ENCODE assay signal across 8 mouse cellular contexts in genomic region chr16:20668013-20668412, GRCm38 (mm10). TPM values are rescaled to one million over a fixed set of nuclear protein-coding genes. Genes with fewer than 3 reads are reported as not detected.
DNase-seq lines count a peak whose midpoint lies in the region; ATAC-seq and TF ChIP-seq lines count a peak whose summit lies in the region.
"Not testable (repeated sequence)": the region's sequence is repeated elsewhere in the genome, so short reads cannot be mapped to it uniquely, and the experiment has no call there.

TSS of gene Eif4g1 (plus strand) at chr16:20668313.

- 89% methylated on average over 6 of the region's 6 CpGs for WGBS in forebrain, embryonic 10.5 days
- WGBS in heart, adult 2 months = 96% methylated on average over 4 of the region's 6 CpGs
- 98% methylated on average over 4 of the region's 6 CpGs for WGBS in hindbrain, embryonic 14.5 days
- WGBS in liver, embryonic 14.5 days (ENCODE audit: insufficient replicate concordance) = 75% methylated on average over 4 of the region's 6 CpGs
- WGBS in midbrain, embryonic 16.5 days = 96% methylated on average over 5 of the region's 6 CpGs

- not testable (repeated sequence) for H3K4me1 ChIP-seq in forebrain, embryonic 10.5 days; heart, adult 2 months (ENCODE audit: control insufficient read depth, insufficient read depth, low read length); hindbrain, embryonic 14.5 days (replicated peaks; ENCODE audit: control insufficient read depth, insufficient read depth, low read length); liver, embryonic 14.5 days (replicated peaks; ENCODE audit: control insufficient read depth in 2 of 2, insufficient read depth in 2 of 2, low read length in 1 of 2); midbrain, embryonic 16.5 days (ENCODE audit: control insufficient read depth, insufficient read depth, low read length)

- not testable (repeated sequence) for H3K4me3 ChIP-seq in forebrain, embryonic 10.5 days; heart, adult 2 months; hindbrain, embryonic 14.5 days (replicated peaks; ENCODE audit: low read length); liver, embryonic 14.5 days (ENCODE audit: insufficient read depth in 1 of 2, low read depth in 2 of 2, low read length in 2 of 2); midbrain, embryonic 16.5 days (ENCODE audit: low read depth, low read length)

- intact Hi-C loops in heart, adult 2 months (cut with DNase I) = not testable (repeated sequence)

- DNase-seq in adrenal gland, postnatal 25 days; forebrain, embryonic 10.5 days (ENCODE audit: extremely low spot score, low spot score); heart, adult 2 months; hindbrain, embryonic 14.5 days (ENCODE audit: low spot score); layer of hippocampus, postnatal 25 days (ENCODE audit: extremely low spot score in 1 of 2, low spot score in 1 of 2); liver, embryonic 14.5 days (ENCODE audit: low read depth in 3 of 3, low spot score in 3 of 3); urinary bladder, adult 2 months (ENCODE audit: low spot score): not testable (repeated sequence)

- ATAC-seq in hindbrain, embryonic 14.5 days (ENCODE audit: low FRiP score); liver, embryonic 14.5 days (ENCODE audit: insufficient read depth); midbrain, embryonic 16.5 days: not testable (repeated sequence)

- H3K79me2 ChIP-seq in heart, adult 2 months (replicated peaks; ENCODE audit: control insufficient read depth, insufficient read depth, low read length) = not testable (repeated sequence)

- H3K9ac ChIP-seq in heart, adult 2 months (ENCODE audit: low read depth, low read length); hindbrain, embryonic 14.5 days; liver, embryonic 14.5 days (replicated peaks); midbrain, embryonic 16.5 days (ENCODE audit: low read depth, low read length): not testable (repeated sequence)

- peaks cover 29% of the 10 kb centered on the region for H3K36me3 ChIP-seq in forebrain, embryonic 10.5 days (replicated peaks)
- not testable (repeated sequence) for H3K36me3 ChIP-seq in heart, adult 2 months (ENCODE audit: control insufficient read depth, insufficient read depth, low read length); liver, embryonic 14.5 days (replicated peaks; ENCODE audit: control insufficient read depth, insufficient read depth, low read depth); midbrain, embryonic 16.5 days (ENCODE audit: control insufficient read depth, insufficient read depth, low read length)
- peaks cover 27% of the 10 kb centered on the region for H3K36me3 ChIP-seq in hindbrain, embryonic 14.5 days (replicated peaks; ENCODE audit: control insufficient read depth, insufficient read depth)

- not testable (repeated sequence) for TF ChIP-seq EP300 in heart, adult 2 months (IDR thresholded peaks at IDR 0.05; ENCODE audit: insufficient read depth, low read depth, low read length); liver, embryonic 14.5 days (IDR thresholded peaks at IDR 0.05; ENCODE audit: low read depth)

- not testable (repeated sequence) for TF ChIP-seq POLR2A in heart, adult 2 months (IDR thresholded peaks at IDR 0.05; ENCODE audit: insufficient read depth, low read depth, low read length)

- H3K9me3 ChIP-seq in forebrain, embryonic 10.5 days; hindbrain, embryonic 14.5 days (ENCODE audit: control insufficient read depth, low read length); liver, embryonic 14.5 days (ENCODE audit: control insufficient read depth, low read length); midbrain, embryonic 16.5 days (replicated peaks; ENCODE audit: control insufficient read depth, low read length, poor library complexity, severe bottlenecking): not testable (repeated sequence)

- H3K4me2 ChIP-seq in hindbrain, embryonic 14.5 days (replicated peaks); liver, embryonic 14.5 days (ENCODE audit: low read depth); midbrain, embryonic 16.5 days (ENCODE audit: low read length): not testable (repeated sequence)

- TF ChIP-seq CTCF in heart, adult 2 months (IDR thresholded peaks at IDR 0.05); liver, embryonic 14.5 days (IDR thresholded peaks at IDR 0.05; ENCODE audit: low read depth): not testable (repeated sequence)

- H3K27me3 ChIP-seq in forebrain, embryonic 10.5 days (ENCODE audit: poor library complexity, severe bottlenecking); heart, adult 2 months (ENCODE audit: control insufficient read depth, insufficient read depth, low read length); hindbrain, embryonic 14.5 days (ENCODE audit: control insufficient read depth, insufficient read depth, low read length); liver, embryonic 14.5 days (ENCODE audit: control insufficient read depth, insufficient read depth, low read length); midbrain, embryonic 16.5 days (ENCODE audit: control insufficient read depth, insufficient read depth, low read depth, low read length): not testable (repeated sequence)

- not testable (repeated sequence) for H3K27ac ChIP-seq in forebrain, embryonic 10.5 days; heart, adult 2 months; hindbrain, embryonic 14.5 days; liver, embryonic 14.5 days; midbrain, embryonic 16.5 days (ENCODE audit: low read length)

RNA-seq across cellular contexts. Expression of gene Eif4g1, which starts in this region (rescaled TPM):
- total RNA-seq in adrenal gland, postnatal 25 days (2021) = 337 and 368 TPM in 2 replicates
- 254 TPM in 2 replicates for polyA plus RNA-seq in forebrain, embryonic 10.5 days (2016; fragmentation: Nextera tagmentation; extraction: Ambion mirVana)
- total RNA-seq in heart, adult 2 months (2021) = 100 to 1,000 TPM; 344 to 420 TPM
- polyA plus RNA-seq in heart, adult 2 months (2012; rRNA removed) = 343 and 423 TPM in 2 replicates
- 124 and 130 TPM in 2 replicates for polyA plus RNA-seq in hindbrain, embryonic 14.5 days (2014; fragmentation: Nextera tagmentation; extraction: Ambion mirVana)
- total RNA-seq in layer of hippocampus, postnatal 25 days (2021) = 100 to 1,000 TPM; 289 to 306 TPM
- 76.0 and 101 TPM in 2 replicates for polyA plus RNA-seq in liver, embryonic 14.5 days (2012; rRNA removed)
- 65.1 and 76.7 TPM in 2 replicates for polyA plus RNA-seq in liver, embryonic 14.5 days (2014; fragmentation: Nextera tagmentation; extraction: Ambion mirVana)
- polyA plus RNA-seq in midbrain, embryonic 16.5 days (2015; fragmentation: Nextera tagmentation; extraction: Ambion mirVana) = 127 and 134 TPM in 2 replicates
- polyA plus RNA-seq in urinary bladder, adult 2 months (2012; rRNA removed) = 199 and 209 TPM in 2 replicates
